Mouse (Mus musculus) intestine, postnatal 0 days (tissue): ENCODE results near the gene Slain2. TPM values are rescaled to one million over a fixed set of nuclear protein-coding genes. Genes with fewer than 3 reads are reported as not detected.

Source experiments
- ATAC-seq: fragments of 200-750 bp; cut with Nextera tagmentation; 2 replicates; pipeline ENCODE4 v1.8.0; 2017; ENCODE audit warnings: mild to moderate bottlenecking, moderate TSS enrichment, moderate library complexity
- H3K27ac ChIP-seq: fragments of 300-500 bp; sonication (generic); 2 replicates; pipeline ENCODE4 v1.5.1; 2014; ENCODE audit warnings: mild to moderate bottlenecking, low read depth, low read length, moderate library complexity
- H3K27me3 ChIP-seq: fragments of 300-500 bp; sonication (generic); replicated peaks from 2 replicates; pipeline ENCODE4 v1.6.1; 2014; ENCODE audit warnings: low read length, mixed read lengths; ENCODE audit not compliant: control insufficient read depth, insufficient read depth
- H3K36me3 ChIP-seq: fragments of 300-500 bp; sonication (generic); 2 replicates; pipeline ENCODE4 v1.6.1; 2014; ENCODE audit warnings: mild to moderate bottlenecking, moderate library complexity; ENCODE audit not compliant: control insufficient read depth, insufficient read depth
- H3K4me1 ChIP-seq: fragments of 300-500 bp; sonication (generic); replicated peaks from 2 replicates; pipeline ENCODE4 v1.6.1; 2014; ENCODE audit warnings: antibody characterized with exemption, low read length, mixed read lengths; ENCODE audit not compliant: control insufficient read depth, insufficient read depth
- H3K4me2 ChIP-seq: fragments of 300-500 bp; sonication (generic); replicated peaks from 2 replicates; pipeline ENCODE4 v1.6.1; 2014; ENCODE audit warnings: low read depth, mild to moderate bottlenecking, moderate library complexity
- H3K4me3 ChIP-seq: fragments of 300-500 bp; sonication (generic); 2 replicates; pipeline ENCODE4 v1.5.1; 2014; ENCODE audit warnings: low read depth, low read length
- H3K9ac ChIP-seq: fragments of 300-500 bp; sonication (generic); 2 replicates; pipeline ENCODE4 v1.6.1; 2014; ENCODE audit warnings: mild to moderate bottlenecking, low read depth, low read length
- H3K9me3 ChIP-seq: fragments of 300-500 bp; sonication (generic); 2 replicates; pipeline ENCODE4 v1.6.1; 2016; ENCODE audit warnings: mixed run types; ENCODE audit not compliant: control insufficient read depth
- CTCF ChIP-seq: sonication (generic); IDR thresholded peaks from 2 replicates; pipeline ENCODE4 v1.5.1; 2016; ENCODE audit warnings: low read depth, mild to moderate bottlenecking, control low read depth, antibody characterized with exemption, moderate library complexity
- WGBS: fragments of 180-500 bp; shearing (Covaris S2); extraction: QIAGEN DNeasy Blood & Tissue Kit; methylation state at CpG from one replicate; pipeline ENCODE4 v1.1.7; 2014; 5-methylcytosine and 5-hydroxymethylcytosine counted together
- polyA plus RNA-seq: library from polyadenylated mRNA; unstranded; fragments of >200 nt; fragmentation: Nextera tagmentation; extraction: Ambion mirVana; gene quantifications from 2 replicates; pipeline ENCODE4 v1.2.1, GENCODE M21; 2015

Slain2 gene
- polyA plus RNA-seq, 1 experiment from 2014 or later: 10.1 TPM

GRCm38 (mm10) chr5:72897998-72898397 lies 16.1 kb upstream of the Slain2 start:
- Histone ChIP-seq H3K27me3 (no peaks in the 10 kb centered on the region), H3K9ac (no peak overlapping the region), H3K4me2 (no peak overlapping the region), H3K4me3 (no peak overlapping the region), H3K36me3 (no peaks in the 10 kb centered on the region), H3K4me1 (no peaks in the 10 kb centered on the region; the same call in 1 of the 2 replicates), H3K27ac (no peak overlapping the region), H3K9me3 (no peaks in the 10 kb centered on the region)
- no peak for ATAC-seq
- no peak for TF ChIP-seq CTCF
- WGBS: 47% methylated on average over 6 of the region's 6 CpGs

DNA sequence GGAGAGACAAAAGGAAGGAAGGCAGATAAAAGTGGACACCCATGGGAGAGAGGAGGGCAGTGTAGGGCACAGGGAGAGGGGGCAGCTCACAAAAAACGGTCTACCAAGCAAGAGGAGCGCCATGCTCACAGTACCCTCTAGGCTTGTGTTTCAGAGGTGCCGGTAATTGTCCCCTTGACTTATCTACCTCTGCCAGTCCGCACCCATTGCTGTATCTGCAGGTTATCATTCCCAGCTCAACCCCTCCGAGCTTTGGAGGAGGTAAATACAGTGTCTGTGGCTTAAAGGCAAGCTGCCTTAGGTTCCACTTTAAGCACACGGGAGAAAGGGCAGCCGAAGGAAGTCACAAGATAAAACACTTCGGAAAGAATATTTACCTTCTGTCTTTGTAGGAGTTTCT lies 14.8 kb upstream of the Slain2 start:
- H3K27me3 ChIP-seq: no peaks in the 10 kb centered on the region
- H3K9me3 ChIP-seq: no peaks in the 10 kb centered on the region
- no peak overlapping the region for H3K4me2 ChIP-seq
- H3K4me3 ChIP-seq: no peak overlapping the region
- H3K4me1 ChIP-seq: no peaks in the 10 kb centered on the region; the same call in 1 of the 2 replicates
- no peaks in the 10 kb centered on the region for H3K36me3 ChIP-seq
- WGBS: 85% methylated on average over 8 of the region's 8 CpGs
- H3K27ac ChIP-seq: no peak overlapping the region
- TF ChIP-seq CTCF: no peak
- H3K9ac ChIP-seq: no peak overlapping the region
- no peak for ATAC-seq

- WGBS: 81% methylated on average over 4 of the region's 4 CpGs
- H3K9me3 ChIP-seq: no peaks in the 10 kb centered on the region
- H3K4me1 ChIP-seq: peaks cover 3% of the 10 kb centered on the region; the same call in 1 of the 2 replicates
- no peak for ATAC-seq
- no peak for TF ChIP-seq CTCF
- no peaks in the 10 kb centered on the region for H3K27me3 ChIP-seq
- no peak overlapping the region for H3K27ac ChIP-seq
- H3K36me3 ChIP-seq: no peaks in the 10 kb centered on the region
- H3K4me3 ChIP-seq: no peak overlapping the region
- H3K9ac ChIP-seq: no peak overlapping the region
- no peak overlapping the region for H3K4me2 ChIP-seq
Measured at GRCm38 (mm10) chr5:72901866-72902265, 12.2 kb upstream of the Slain2 start.

GRCm38 (mm10) chr5:72902312-72902711 lies 11.8 kb upstream of the Slain2 start:
- Histone ChIP-seq H3K9ac (no peak overlapping the region), H3K4me2 (no peak overlapping the region), H3K27me3 (no peaks in the 10 kb centered on the region), H3K4me1 (0 out of 2 replicates have a peak, but pooled peaks cover 3% of the 10 kb centered on the region), H3K9me3 (no peaks in the 10 kb centered on the region), H3K4me3 (no peak overlapping the region), H3K36me3 (no peaks in the 10 kb centered on the region), H3K27ac (no peak overlapping the region)
- ATAC-seq: no peak
- TF ChIP-seq CTCF: no peak
- 66% methylated on average over 3 of the region's 3 CpGs for WGBS

- Histone ChIP-seq H3K27ac (no peak overlapping the region), H3K36me3 (no peaks in the 10 kb centered on the region), H3K9me3 (no peaks in the 10 kb centered on the region), H3K4me3 (no peak overlapping the region), H3K4me2 (no peak overlapping the region), H3K4me1 (0 out of 2 replicates have a peak, but pooled peaks cover 3% of the 10 kb centered on the region), H3K27me3 (no peaks in the 10 kb centered on the region), H3K9ac (no peak overlapping the region)
- 73% methylated on average over 3 of the region's 3 CpGs for WGBS
- ATAC-seq: no peak
- no peak for TF ChIP-seq CTCF
Measured at GRCm38 (mm10) chr5:72902876-72903516, 11.1 kb upstream of the Slain2 start.

- TF ChIP-seq CTCF: no peak
- Histone ChIP-seq H3K27ac (no peak overlapping the region), H3K36me3 (no peaks in the 10 kb centered on the region), H3K9ac (no peak overlapping the region), H3K27me3 (no peaks in the 10 kb centered on the region), H3K9me3 (no peaks in the 10 kb centered on the region), H3K4me2 (0 out of 2 replicates have a peak overlapping the region, but pooled peaks have one; percentile 24), H3K4me3 (no peak overlapping the region), H3K4me1 (0 out of 2 replicates have a peak, but pooled peaks cover 3% of the 10 kb centered on the region)
- ATAC-seq: peak; percentile 16; the same call in 1 of the 2 replicates
- WGBS: 57% methylated on average over 18 of the region's 18 CpGs
Measured at GRCm38 (mm10) chr5:72904903-72905790, 9.0 kb upstream of the Slain2 start.
